Mouse (Mus musculus) ovary, postnatal 10 days (tissue): ENCODE results near the gene 4833427G06Rik.

ENCODE experiments used
- DNase-seq: peaks from one replicate; pipeline ENCODE4 v3.0.0; 2022; ENCODE audit warnings: low spot score

Gene 4833427G06Rik

GRCm38 (mm10) chr9:51068202-51068601, 33.7 kb downstream of the 4833427G06Rik start:
- no peak for DNase-seq

- DNase-seq = no peak
These were observed 41.3 kb downstream of the 4833427G06Rik start, which contains the start of gene Btg4 for GRCm38 (mm10) chr9:51060601-51061000. Gene Btg4, plus strand, starts transcription at chr9:51060901.

GRCm38 (mm10) chr9:51058951-51059521, 42.8 kb downstream of the 4833427G06Rik start:
- no peak for DNase-seq

- DNase-seq = no peak
These were observed 45.2 kb downstream of the 4833427G06Rik start for GRCm38 (mm10) chr9:51056360-51057324.

GRCm38 (mm10) chr9:51052180-51052579, 49.7 kb downstream of the 4833427G06Rik start:
- no peak for DNase-seq

GRCm38 (mm10) chr9:51042136-51042535, 59.7 kb downstream of the 4833427G06Rik start:
- DNase-seq = no peak

GRCm38 (mm10) chr9:51041491-51041980, 60.3 kb downstream of the 4833427G06Rik start:
- DNase-seq = no peak

GRCm38 (mm10) chr9:51032785-51033529, 68.9 kb downstream of the 4833427G06Rik start:
- DNase-seq = no peak

GRCm38 (mm10) chr9:51032291-51032690, 69.6 kb downstream of the 4833427G06Rik start:
- no peak for DNase-seq

- no peak for DNase-seq
These were observed 70.3 kb downstream of the 4833427G06Rik start for GRCm38 (mm10) chr9:51031603-51032002.
